Mouse (Mus musculus) cerebellum, postnatal 4 days (tissue): ENCODE measurements around the gene Ino80e.

Source experiments
- DNase-seq, 2 experiments: peaks; one replicate each; pipeline ENCODE4 v3.0.0; 2022; ENCODE audit warnings: low spot score in 2 of 2, mixed read lengths in 1 of 2

Ino80e gene

GRCm38 (mm10) chr7:126856741-126857420 lies 5.3 kb downstream of the Ino80e start:
- DNase-seq = no peak

- DNase-seq = no peak
Measured at GRCm38 (mm10) chr7:126855641-126856040, 6.5 kb downstream of the Ino80e start.

- no peak for DNase-seq
Measured at GRCm38 (mm10) chr7:126853454-126853853, 8.7 kb downstream of the Ino80e start.

GRCm38 (mm10) chr7:126851192-126851591 lies 11.0 kb downstream of the Ino80e start:
- no peak for DNase-seq

GRCm38 (mm10) chr7:126850161-126850560 lies 12.0 kb downstream of the Ino80e start:
- DNase-seq = no peak

- peak in 1 of 2 experiments; percentile 8 for DNase-seq
Measured at GRCm38 (mm10) chr7:126848794-126849193, 13.4 kb downstream of the Ino80e start.

GRCm38 (mm10) chr7:126847421-126848398 lies 14.5 kb downstream of the Ino80e start:
- peak in 1 of 2 experiments; percentile 57 for DNase-seq

- no peak for DNase-seq
Measured at GRCm38 (mm10) chr7:126847116-126847420, 15.1 kb downstream of the Ino80e start, which contains the start of gene Doc2a. Gene Doc2a (plus strand): TSS chr7:126847416.

- no peak for DNase-seq
Measured at GRCm38 (mm10) chr7:126845516-126845915, 16.7 kb downstream of the Ino80e start.

- DNase-seq = no peak
Measured at GRCm38 (mm10) chr7:126843276-126843675, 18.9 kb downstream of the Ino80e start.

GRCm38 (mm10) chr7:126833294-126833693 lies 28.9 kb downstream of the Ino80e start:
- DNase-seq = no peak

- DNase-seq = peak; percentile 64 to 84
Measured at GRCm38 (mm10) chr7:126832036-126832598, 30.1 kb downstream of the Ino80e start.

GRCm38 (mm10) chr7:126831539-126831938 lies 30.6 kb downstream of the Ino80e start, which contains the start of gene 4930451I11Rik:
Gene 4930451I11Rik (minus strand): TSS chr7:126831639.
- DNase-seq = no peak

GRCm38 (mm10) chr7:126825952-126826351 lies 36.2 kb downstream of the Ino80e start:
- DNase-seq = no peak

- no peak for DNase-seq
Measured at GRCm38 (mm10) chr7:126825403-126825802, 36.8 kb downstream of the Ino80e start.

- DNase-seq = no peak
Measured at GRCm38 (mm10) chr7:126823940-126824339, 38.2 kb downstream of the Ino80e start.

- DNase-seq = peak in 1 of 2 experiments; percentile 61
Measured at GRCm38 (mm10) chr7:126823202-126823711, 38.9 kb downstream of the Ino80e start.

- no peak for DNase-seq
Measured at GRCm38 (mm10) chr7:126822741-126823140, 39.4 kb downstream of the Ino80e start.

- DNase-seq = peak; percentile 76 to 91
Measured at GRCm38 (mm10) chr7:126821835-126822511, 40.2 kb downstream of the Ino80e start.

GRCm38 (mm10) chr7:126818818-126819217 lies 43.4 kb downstream of the Ino80e start:
- DNase-seq = no peak

GRCm38 (mm10) chr7:126817595-126817994 lies 44.6 kb downstream of the Ino80e start:
- DNase-seq = no peak
